Mouse (Mus musculus) liver, embryonic 12.5 days (tissue): ENCODE measurements around the gene Echdc3. TPM values are rescaled to one million over a fixed set of nuclear protein-coding genes. Genes with fewer than 3 reads are reported as not detected.
A peak's percentile ranks its signal among the peaks of the same experiment; 100 is the strongest.

ENCODE experiments used
- ATAC-seq: fragments of 200-750 bp; cut with Nextera tagmentation; 2 replicates; pipeline ENCODE4 v1.8.0; 2017; ENCODE audit warnings: moderate number of reproducible peaks, mild to moderate bottlenecking, moderate library complexity
- H3K27ac ChIP-seq: fragments of 300-500 bp; sonication (generic); 2 replicates; pipeline ENCODE4 v1.5.1; 2016; ENCODE audit warnings: mild to moderate bottlenecking
- H3K27me3 ChIP-seq: fragments of 300-500 bp; sonication (generic); replicated peaks from 2 replicates; pipeline ENCODE4 v1.6.1; 2016; ENCODE audit warnings: mild to moderate bottlenecking, moderate library complexity
- H3K36me3 ChIP-seq: fragments of 300-500 bp; sonication (generic); 2 replicates; pipeline ENCODE4 v1.6.1; 2016; ENCODE audit warnings: mild to moderate bottlenecking, moderate library complexity
- H3K4me1 ChIP-seq: fragments of 300-500 bp; sonication (generic); 2 replicates; pipeline ENCODE4 v1.6.1; 2016
- H3K4me2 ChIP-seq: fragments of 300-500 bp; sonication (generic); 2 replicates; pipeline ENCODE4 v1.6.1; 2016; ENCODE audit warnings: mild to moderate bottlenecking, moderate library complexity
- H3K4me3 ChIP-seq: fragments of 300-500 bp; sonication (generic); 2 replicates; pipeline ENCODE4 v1.5.1; 2016; ENCODE audit warnings: mild to moderate bottlenecking, moderate library complexity
- H3K9ac ChIP-seq: fragments of 300-500 bp; sonication (generic); 2 replicates; pipeline ENCODE4 v1.6.1; 2016; ENCODE audit warnings: mild to moderate bottlenecking, moderate library complexity
- H3K9me3 ChIP-seq: fragments of 300-500 bp; sonication (generic); replicated peaks from 2 replicates; pipeline ENCODE4 v1.6.1; 2016; ENCODE audit warnings: mild to moderate bottlenecking, moderate library complexity
- WGBS: fragments of 180-500 bp; shearing (Covaris S2); methylation state at CpG from one replicate; pipeline ENCODE4 v1.1.7; 2016; ENCODE audit not compliant: insufficient replicate concordance; 5-methylcytosine and 5-hydroxymethylcytosine counted together
- polyA plus RNA-seq: library from polyadenylated mRNA; unstranded; fragments of >200 nt; fragmentation: Nextera tagmentation; extraction: Ambion mirVana; gene quantifications from 2 replicates; pipeline ENCODE4 v1.2.1, GENCODE M21; 2016

Echdc3 gene
- polyA plus RNA-seq, result 4.7 and 4.8 TPM in 2 replicates

GRCm38 (mm10) chr2:6212724-6213511 is at the start of gene Echdc3:
Echdc3 (minus strand) TSS chr2:6213033.
- ATAC-seq, result peak; percentile 84
- Histone ChIP-seq H3K4me1 (peaks cover 15% of the 10 kb centered on the region), H3K36me3 (no peaks in the 10 kb centered on the region), H3K9me3 (no peaks in the 10 kb centered on the region), H3K27me3 (peaks cover 38% of the 10 kb centered on the region), H3K4me2 (peak within 1 kb of the TSS; percentile 78), H3K4me3 (peak within 1 kb of the TSS; percentile 55), H3K9ac (peak within 1 kb of the TSS; percentile 59), H3K27ac (peak within 1 kb of the TSS; percentile 75)
- WGBS, result 5% methylated on average over 30 of the region's 30 CpGs

GRCm38 (mm10) chr2:6261718-6262117 is 48.9 kb upstream of the Echdc3 start:
- H3K4me1 ChIP-seq, result peaks cover 38% of the 10 kb centered on the region

GRCm38 (mm10) chr2:6261201-6261672 is 48.4 kb upstream of the Echdc3 start:
- Histone ChIP-seq H3K4me1 (peaks cover 42% of the 10 kb centered on the region), H3K27ac (no peak overlapping the region), H3K36me3 (no peaks in the 10 kb centered on the region), H3K4me2 (no peak overlapping the region), H3K9me3 (peaks cover 5% of the 10 kb centered on the region), H3K4me3 (no peak overlapping the region), H3K27me3 (peaks cover 13% of the 10 kb centered on the region; the same call in 1 of the 2 replicates), H3K9ac (no peak overlapping the region)
- WGBS, result 68% methylated on average over 8 of the region's 8 CpGs
- ATAC-seq, result no peak

More at GRCm38 (mm10) chr2:6261718-6262117, 48.9 kb upstream of the Echdc3 start:
- no peak overlapping the region for H3K9ac ChIP-seq
- H3K27me3 ChIP-seq, result peaks cover 13% of the 10 kb centered on the region; the same call in 1 of the 2 replicates
- no peak for ATAC-seq
- no peak overlapping the region for H3K4me3 ChIP-seq
- WGBS, result 82% methylated on average over 9 of the region's 9 CpGs
- H3K36me3 ChIP-seq, result no peaks in the 10 kb centered on the region
- H3K9me3 ChIP-seq, result peaks cover 5% of the 10 kb centered on the region
- H3K4me2 ChIP-seq, result no peak overlapping the region
- no peak overlapping the region for H3K27ac ChIP-seq

GRCm38 (mm10) chr2:6260661-6261060 is 47.8 kb upstream of the Echdc3 start:
- no peak overlapping the region for H3K9ac ChIP-seq
- H3K9me3 ChIP-seq, result peaks cover 2% of the 10 kb centered on the region
- no peak overlapping the region for H3K4me2 ChIP-seq
- H3K4me1 ChIP-seq, result peaks cover 42% of the 10 kb centered on the region
- H3K4me3 ChIP-seq, result no peak overlapping the region
- no peak overlapping the region for H3K27ac ChIP-seq
- no peaks in the 10 kb centered on the region for H3K36me3 ChIP-seq
- WGBS, result 78% methylated on average over 4 of the region's 4 CpGs
- no peak for ATAC-seq
- H3K27me3 ChIP-seq, result peaks cover 13% of the 10 kb centered on the region; the same call in 1 of the 2 replicates

GRCm38 (mm10) chr2:6259182-6259581 is 46.3 kb upstream of the Echdc3 start:
- Histone ChIP-seq H3K36me3 (no peaks in the 10 kb centered on the region), H3K4me3 (no peak overlapping the region), H3K4me1 (peaks cover 27% of the 10 kb centered on the region), H3K9ac (no peak overlapping the region), H3K27ac (no peak overlapping the region), H3K9me3 (no peaks in the 10 kb centered on the region), H3K27me3 (peaks cover 13% of the 10 kb centered on the region; the same call in 1 of the 2 replicates), H3K4me2 (no peak overlapping the region)
- WGBS, result 77% methylated on average over 3 of the region's 3 CpGs
- ATAC-seq, result no peak

- H3K27me3 ChIP-seq, result peaks cover 13% of the 10 kb centered on the region; the same call in 1 of the 2 replicates
- H3K4me3 ChIP-seq, result no peak overlapping the region
- H3K4me2 ChIP-seq, result no peak overlapping the region
- no peak for ATAC-seq
- peaks cover 16% of the 10 kb centered on the region for H3K4me1 ChIP-seq
- no peak overlapping the region for H3K27ac ChIP-seq
- WGBS, result 86% methylated on average over 4 of the region's 4 CpGs
- no peaks in the 10 kb centered on the region for H3K36me3 ChIP-seq
- H3K9me3 ChIP-seq, result no peaks in the 10 kb centered on the region
- no peak overlapping the region for H3K9ac ChIP-seq
These were observed 45.2 kb upstream of the Echdc3 start for GRCm38 (mm10) chr2:6258026-6258425.

- H3K27me3 ChIP-seq, result peaks cover 13% of the 10 kb centered on the region; the same call in 1 of the 2 replicates
These were observed 44.3 kb upstream of the Echdc3 start for GRCm38 (mm10) chr2:6257146-6257545.

GRCm38 (mm10) chr2:6255989-6256841 is 43.4 kb upstream of the Echdc3 start:
- peaks cover 13% of the 10 kb centered on the region; the same call in 1 of the 2 replicates for H3K27me3 ChIP-seq
- 56% methylated on average over 19 of the region's 19 CpGs for WGBS
- no peak for ATAC-seq
- H3K9ac ChIP-seq, result no peak overlapping the region
- peaks cover 8% of the 10 kb centered on the region for H3K4me1 ChIP-seq
- H3K36me3 ChIP-seq, result no peaks in the 10 kb centered on the region
- no peak overlapping the region for H3K4me2 ChIP-seq
- H3K9me3 ChIP-seq, result no peaks in the 10 kb centered on the region
- no peak overlapping the region for H3K27ac ChIP-seq
- no peak overlapping the region for H3K4me3 ChIP-seq

More at GRCm38 (mm10) chr2:6257146-6257545, 44.3 kb upstream of the Echdc3 start:
- WGBS, result 49% methylated on average over 2 of the region's 2 CpGs
- H3K4me3 ChIP-seq, result no peak overlapping the region
- no peak overlapping the region for H3K4me2 ChIP-seq
- H3K4me1 ChIP-seq, result peaks cover 8% of the 10 kb centered on the region
- ATAC-seq, result no peak
- H3K27ac ChIP-seq, result no peak overlapping the region
- no peak overlapping the region for H3K9ac ChIP-seq
- no peaks in the 10 kb centered on the region for H3K36me3 ChIP-seq
- no peaks in the 10 kb centered on the region for H3K9me3 ChIP-seq

GRCm38 (mm10) chr2:6255402-6255988 is 42.7 kb upstream of the Echdc3 start:
- H3K36me3 ChIP-seq, result no peaks in the 10 kb centered on the region
- ATAC-seq, result no peak
- H3K4me3 ChIP-seq, result no peak overlapping the region
- H3K9me3 ChIP-seq, result no peaks in the 10 kb centered on the region
- peaks cover 8% of the 10 kb centered on the region for H3K4me1 ChIP-seq
- 82% methylated on average over 5 of the region's 5 CpGs for WGBS
- no peak overlapping the region for H3K9ac ChIP-seq
- H3K27me3 ChIP-seq, result peaks cover 13% of the 10 kb centered on the region; the same call in 1 of the 2 replicates
- no peak overlapping the region for H3K4me2 ChIP-seq
- no peak overlapping the region for H3K27ac ChIP-seq

GRCm38 (mm10) chr2:6252491-6252890 is 39.7 kb upstream of the Echdc3 start:
- no peak for ATAC-seq

GRCm38 (mm10) chr2:6251076-6251496 is 38.3 kb upstream of the Echdc3 start:
- Histone ChIP-seq H3K9ac (no peak overlapping the region), H3K27ac (no peak overlapping the region), H3K4me3 (no peak overlapping the region), H3K4me2 (no peak overlapping the region), H3K36me3 (no peaks in the 10 kb centered on the region), H3K9me3 (no peaks in the 10 kb centered on the region; the same call in 1 of the 2 replicates), H3K27me3 (peaks cover under 1% of the 10 kb centered on the region; the same call in 1 of the 2 replicates), H3K4me1 (peaks cover 1% of the 10 kb centered on the region; the same call in 1 of the 2 replicates)
- no peak for ATAC-seq
- 32% methylated on average over 3 of the region's 3 CpGs for WGBS

More at GRCm38 (mm10) chr2:6252491-6252890, 39.7 kb upstream of the Echdc3 start:
- Histone ChIP-seq H3K9ac (no peak overlapping the region), H3K27ac (no peak overlapping the region), H3K4me3 (no peak overlapping the region), H3K4me2 (no peak overlapping the region), H3K36me3 (no peaks in the 10 kb centered on the region), H3K27me3 (peaks cover 7% of the 10 kb centered on the region; the same call in 1 of the 2 replicates), H3K4me1 (peaks cover 8% of the 10 kb centered on the region), H3K9me3 (no peaks in the 10 kb centered on the region)
- WGBS, result 84% methylated on average over 3 of the region's 3 CpGs
